In the genomic region with DNA sequence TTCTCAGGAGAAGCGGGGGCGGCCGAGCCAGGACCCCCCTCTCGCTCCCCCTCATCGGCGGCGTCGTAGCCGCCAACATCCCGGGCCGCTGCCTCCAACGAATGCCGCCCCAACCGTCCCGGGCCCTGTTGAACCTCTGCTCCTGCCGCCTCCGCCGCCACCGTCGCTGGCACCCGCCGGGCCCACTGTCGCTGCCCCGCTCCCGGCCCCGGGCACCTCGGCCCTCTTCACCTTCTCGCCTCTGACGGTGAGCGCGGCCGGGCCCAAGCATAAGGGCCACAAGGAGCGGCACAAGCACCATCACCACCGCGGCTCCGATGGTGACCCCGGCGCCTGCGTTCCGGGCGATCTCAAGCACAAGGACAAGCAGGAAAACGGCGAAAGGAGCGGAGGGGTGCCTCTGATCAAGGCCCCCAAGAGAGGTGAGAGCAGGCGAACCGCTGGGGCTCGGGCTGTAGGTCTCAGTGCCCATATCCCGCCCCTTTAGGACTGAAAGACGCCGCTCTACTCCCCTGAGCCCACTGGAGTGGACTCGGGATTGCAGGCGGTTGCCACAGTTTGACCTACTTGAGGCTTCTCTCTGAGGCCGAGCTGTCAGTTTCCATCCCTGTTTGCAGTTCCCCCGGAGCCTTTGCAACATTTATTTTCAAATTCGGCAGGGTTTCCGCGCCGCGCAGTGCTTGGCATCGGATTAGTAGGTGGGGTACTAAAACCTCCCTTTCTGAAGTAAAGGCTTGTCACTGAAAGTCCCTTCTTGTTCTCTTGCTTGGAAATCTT, we compare ENCODE assay signal across 8 mouse cellular contexts. TPM values are rescaled to one million over a fixed set of nuclear protein-coding genes. Genes with fewer than 3 reads are reported as not detected.
DNase-seq lines count a peak whose midpoint lies in the region; ATAC-seq lines count a peak whose summit lies in the region.

No protein-coding gene starts in this region.

- H3K9me3 ChIP-seq in forebrain, embryonic 16.5 days (ENCODE audit: control insufficient read depth, low read length): no peaks in the 10 kb centered on the region
- H3K9me3 ChIP-seq in hindbrain, embryonic 13.5 days: no peaks in the 10 kb centered on the region

- H3K27ac ChIP-seq in forebrain, embryonic 16.5 days (ENCODE audit: low read length): peak overlapping the region; percentile 92
- peak overlapping the region; percentile 97 for H3K27ac ChIP-seq in hindbrain, embryonic 13.5 days

- DNase-seq in lung, adult 18-20 months: peak; percentile 51 to 55
- DNase-seq in lung, postnatal 4 days: no peak
- DNase-seq in adrenal gland, postnatal 4 days (ENCODE audit: low spot score in 2 of 2): peak; percentile 19 to 27
- peak; percentile 44 to 65 for DNase-seq in left cerebral cortex, postnatal 36 days (ENCODE audit: low spot score in 2 of 2)
- DNase-seq in splenic B cell, adult 2 months (ENCODE audit: low read depth, low spot score): peak; percentile 50

- H3K9ac ChIP-seq in forebrain, embryonic 16.5 days (replicated peaks; ENCODE audit: low read depth, low read length): peak overlapping the region; percentile 95
- peak overlapping the region; percentile 98 for H3K9ac ChIP-seq in hindbrain, embryonic 13.5 days

- no peaks in the 10 kb centered on the region for H3K36me3 ChIP-seq in forebrain, embryonic 16.5 days (ENCODE audit: control insufficient read depth, insufficient read depth)
- H3K36me3 ChIP-seq in hindbrain, embryonic 13.5 days: 0 out of 2 replicates have a peak, but pooled peaks cover 3% of the 10 kb centered on the region
- H3K36me3 ChIP-seq in splenic B cell, adult 2 months (ENCODE audit: control insufficient read depth, insufficient read depth, low read length, poor library complexity, severe bottlenecking): 0 out of 2 replicates have a peak, but pooled peaks cover 1% of the 10 kb centered on the region

- no peaks in the 10 kb centered on the region for H3K27me3 ChIP-seq in forebrain, embryonic 16.5 days (replicated peaks; ENCODE audit: control insufficient read depth, insufficient read depth, low read length)
- H3K27me3 ChIP-seq in hindbrain, embryonic 13.5 days: no peaks in the 10 kb centered on the region
- no peaks in the 10 kb centered on the region for H3K27me3 ChIP-seq in splenic B cell, adult 2 months (ENCODE audit: control insufficient read depth, insufficient read depth, low read length, poor library complexity, severe bottlenecking)

- under 1% methylated on average over 56 of the region's 60 CpGs for WGBS in forebrain, embryonic 16.5 days
- under 1% methylated on average over 55 of the region's 60 CpGs for WGBS in hindbrain, embryonic 13.5 days

- H3K4me2 ChIP-seq in forebrain, embryonic 16.5 days (ENCODE audit: low read length): peak overlapping the region; percentile 67
- H3K4me2 ChIP-seq in hindbrain, embryonic 13.5 days: peak overlapping the region; percentile 87

- H3K4me1 ChIP-seq in forebrain, embryonic 16.5 days (replicated peaks; ENCODE audit: control insufficient read depth, insufficient read depth, low read length): peaks cover 10% of the 10 kb centered on the region
- H3K4me1 ChIP-seq in hindbrain, embryonic 13.5 days (replicated peaks): peaks cover 13% of the 10 kb centered on the region

- peak overlapping the region; percentile 89 for H3K4me3 ChIP-seq in forebrain, embryonic 16.5 days (replicated peaks; ENCODE audit: low read length)
- peak overlapping the region; percentile 99 for H3K4me3 ChIP-seq in hindbrain, embryonic 13.5 days

- intact Hi-C loops in left cerebral cortex, postnatal 36 days (cut with DNase I): loop anchor here (2.0 to 5.0 kb wide), 3 partner anchors 54 to 124 kb away; a partner anchor contains a TSS

- peak; percentile 41 for ATAC-seq in forebrain, embryonic 16.5 days
- peak; percentile 58 for ATAC-seq in hindbrain, embryonic 13.5 days (ENCODE audit: low FRiP score)
- ATAC-seq in megakaryocyte-erythroid progenitor cell, adult 5-6 weeks (replicated peaks; ENCODE audit: low FRiP score, low TSS enrichment, poor library complexity, severe bottlenecking): peak; percentile 30

RNA-seq across cellular contexts. Expression of a gene that starts 1.0 kb away (rescaled TPM):
- total RNA-seq in adrenal gland, postnatal 4 days (2021): 10 to 100 TPM; 20.3 to 20.9 TPM
- polyA plus RNA-seq in forebrain, embryonic 16.5 days (2015; fragmentation: Nextera tagmentation; extraction: Ambion mirVana): 21.1 and 23.4 TPM in 2 replicates
- 21.3 and 24.4 TPM in 2 replicates for polyA plus RNA-seq in hindbrain, embryonic 13.5 days (2015; fragmentation: Nextera tagmentation; extraction: Ambion mirVana)
- 10 to 100 TPM; 19.8 to 23.4 TPM for total RNA-seq in left cerebral cortex, postnatal 36 days (2021)
- total RNA-seq in megakaryocyte-erythroid progenitor cell, adult 5-6 weeks (2014; fragmentation: Nextera tagmentation): 22.9 and 25.1 TPM in 2 replicates
- 30.6 and 38.4 TPM in 2 replicates for total RNA-seq in megakaryocyte-erythroid progenitor cell, adult 5-6 weeks (2017)

RNA-seq across cellular contexts. Expression of a gene that starts 53.0 kb away (rescaled TPM):
- 10 to 100 TPM; 24.3 to 28.9 TPM for total RNA-seq in adrenal gland, postnatal 4 days (2021)
- polyA plus RNA-seq in forebrain, embryonic 16.5 days (2015; fragmentation: Nextera tagmentation; extraction: Ambion mirVana): 26.0 and 30.3 TPM in 2 replicates
- polyA plus RNA-seq in hindbrain, embryonic 13.5 days (2015; fragmentation: Nextera tagmentation; extraction: Ambion mirVana): 27.9 and 30.0 TPM in 2 replicates
- 10 to 100 TPM; 41.2 to 53.3 TPM for total RNA-seq in left cerebral cortex, postnatal 36 days (2021)
- 21.7 and 28.2 TPM in 2 replicates for total RNA-seq in megakaryocyte-erythroid progenitor cell, adult 5-6 weeks (2014; fragmentation: Nextera tagmentation)
- 32.7 and 35.5 TPM in 2 replicates for total RNA-seq in megakaryocyte-erythroid progenitor cell, adult 5-6 weeks (2017)

RNA-seq across cellular contexts. Expression of a gene that starts 55.3 kb away (rescaled TPM):
- total RNA-seq in adrenal gland, postnatal 4 days (2021): 1 to 10 TPM; 1.1 to 1.4 TPM
- polyA plus RNA-seq in forebrain, embryonic 16.5 days (2015; fragmentation: Nextera tagmentation; extraction: Ambion mirVana): 0.10 and 0.24 TPM in 2 replicates
- polyA plus RNA-seq in hindbrain, embryonic 13.5 days (2015; fragmentation: Nextera tagmentation; extraction: Ambion mirVana): 0.38 and 0.47 TPM in 2 replicates
- total RNA-seq in left cerebral cortex, postnatal 36 days (2021): 1 to 10 TPM; 1.4 to 1.6 TPM
- total RNA-seq in megakaryocyte-erythroid progenitor cell, adult 5-6 weeks (2014; fragmentation: Nextera tagmentation): 6.7 and 15.5 TPM in 2 replicates
- 14.0 and 19.4 TPM in 2 replicates for total RNA-seq in megakaryocyte-erythroid progenitor cell, adult 5-6 weeks (2017)

Comparison
In these comparisons a context has a peak if more than half of its experiments do, and no peak if none do; other contexts are left out.
1. DNase-seq: peak in lung, adult 18-20 months (2 of 2), adrenal gland, postnatal 4 days (2 of 2), left cerebral cortex, postnatal 36 days (2 of 2) and splenic B cell, adult 2 months (single experiment); none in lung, postnatal 4 days (0 of 2).
2. Peak in every context shown above with its lines, with median percentiles within 50 percentile points of each other: ATAC-seq.